Mouse (Mus musculus) c-Kit-positive CD71-positive TER-119-negative erythroid progenitor cells, embryonic 14.5 days (primary cell): Measurements from ENCODE around the gene Scn5a.

Source experiments
- DNase-seq: peaks from one replicate; pipeline ENCODE4 v3.0.0-alpha.2; 2013; ENCODE audit warnings: low read depth

Gene Scn5a

DNA sequence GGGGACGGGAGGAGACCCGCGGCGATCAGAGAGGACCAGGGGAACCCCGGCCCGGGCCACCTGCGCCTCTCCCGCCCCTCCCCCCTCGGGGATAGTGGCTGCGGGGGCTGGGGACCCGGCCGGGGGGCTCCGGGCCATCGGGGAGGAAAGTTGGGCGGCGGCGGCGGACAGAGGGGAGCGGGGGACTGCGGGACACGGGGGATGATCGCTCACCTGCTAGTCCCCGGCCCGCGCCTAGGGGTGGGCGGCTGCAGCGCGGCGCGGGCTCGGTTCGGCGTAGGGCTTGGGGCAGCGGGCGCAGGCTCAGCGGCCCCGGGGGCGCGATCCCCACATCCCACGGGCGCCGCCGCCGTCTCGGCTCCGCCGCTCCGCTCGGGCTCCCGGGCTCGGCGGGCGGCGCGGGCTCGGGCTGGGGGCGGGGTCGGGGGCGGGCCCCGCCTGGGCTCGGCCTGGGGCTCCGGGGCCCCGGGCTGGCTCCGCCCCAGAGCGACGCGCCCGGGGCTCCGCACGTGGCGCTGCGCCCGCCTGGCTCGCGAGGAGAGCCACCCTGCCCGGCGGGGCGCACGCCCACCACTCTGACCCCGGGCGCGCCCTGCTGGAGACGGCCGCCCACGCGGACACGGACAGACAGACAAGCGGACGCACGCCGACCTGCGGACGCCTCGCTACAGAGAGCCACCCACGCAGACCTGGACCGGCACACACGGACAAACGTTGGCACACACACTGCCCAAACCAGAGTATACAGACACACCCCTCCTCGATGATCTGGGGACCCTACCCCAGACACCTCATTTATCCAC is at the start of gene Scn5a:
TSS of gene Scn5a (minus strand) at position 381 of the 803 bp plus-strand sequence.
- no peak for DNase-seq

DNA sequence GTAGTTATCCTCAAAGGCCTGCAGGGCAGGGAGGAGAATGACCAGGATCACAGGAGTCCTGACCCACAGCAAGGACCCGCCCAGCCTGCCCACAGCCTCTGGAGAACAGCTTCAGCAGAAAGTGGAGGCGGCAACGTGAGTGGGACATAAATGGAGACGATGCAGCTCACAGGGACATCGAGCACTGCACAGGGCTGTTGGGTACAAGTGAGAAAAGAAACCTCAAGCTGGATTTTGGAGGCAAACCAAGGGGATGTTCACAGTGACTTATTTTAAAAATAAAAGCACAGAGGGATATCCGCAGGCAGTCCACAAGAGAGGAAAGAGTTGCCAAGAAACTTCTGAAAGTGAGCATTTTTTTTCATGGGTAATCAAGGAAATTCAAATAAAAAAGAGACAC is 48.4 kb upstream of the Scn5a start:
- no peak for DNase-seq

DNA sequence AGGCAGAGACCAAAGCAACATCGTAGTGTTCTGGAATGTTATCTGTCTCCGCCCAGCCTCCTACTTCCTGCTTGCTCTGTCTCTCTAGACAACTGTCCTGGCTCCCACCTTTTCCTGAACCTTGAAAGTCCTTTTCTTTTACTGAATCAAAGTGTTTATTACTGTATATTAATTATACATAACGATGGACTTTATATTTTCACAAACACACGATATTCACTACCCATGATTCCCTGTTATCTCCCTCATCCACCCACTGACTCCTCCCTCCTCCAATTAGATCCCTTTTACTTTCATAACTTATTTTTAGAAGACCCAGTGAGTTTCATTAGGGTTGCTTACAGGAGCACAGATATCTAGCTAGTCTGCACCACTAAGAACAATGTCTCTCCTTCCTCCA is 45.3 kb upstream of the Scn5a start:
- DNase-seq, result no peak

DNA sequence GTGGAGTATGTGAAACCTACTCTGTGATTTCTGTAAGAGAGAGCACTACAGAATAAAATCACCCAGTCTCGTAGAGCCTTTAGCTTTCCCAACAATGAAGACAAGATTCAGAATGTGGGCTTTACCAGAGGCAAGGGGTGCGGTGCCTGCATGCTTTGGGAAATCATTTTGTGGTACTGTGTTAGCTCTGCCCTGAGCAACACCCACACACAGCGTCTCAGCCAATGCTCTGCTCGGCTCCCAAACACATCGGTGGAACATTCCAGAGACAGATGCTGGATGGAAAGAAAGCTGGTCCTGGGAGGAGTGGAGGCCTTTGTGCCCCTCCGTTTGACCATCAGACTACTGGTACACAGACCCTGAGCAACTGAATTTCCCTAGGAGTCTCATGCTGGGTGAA is 36.0 kb upstream of the Scn5a start:
- DNase-seq, result no peak

DNA sequence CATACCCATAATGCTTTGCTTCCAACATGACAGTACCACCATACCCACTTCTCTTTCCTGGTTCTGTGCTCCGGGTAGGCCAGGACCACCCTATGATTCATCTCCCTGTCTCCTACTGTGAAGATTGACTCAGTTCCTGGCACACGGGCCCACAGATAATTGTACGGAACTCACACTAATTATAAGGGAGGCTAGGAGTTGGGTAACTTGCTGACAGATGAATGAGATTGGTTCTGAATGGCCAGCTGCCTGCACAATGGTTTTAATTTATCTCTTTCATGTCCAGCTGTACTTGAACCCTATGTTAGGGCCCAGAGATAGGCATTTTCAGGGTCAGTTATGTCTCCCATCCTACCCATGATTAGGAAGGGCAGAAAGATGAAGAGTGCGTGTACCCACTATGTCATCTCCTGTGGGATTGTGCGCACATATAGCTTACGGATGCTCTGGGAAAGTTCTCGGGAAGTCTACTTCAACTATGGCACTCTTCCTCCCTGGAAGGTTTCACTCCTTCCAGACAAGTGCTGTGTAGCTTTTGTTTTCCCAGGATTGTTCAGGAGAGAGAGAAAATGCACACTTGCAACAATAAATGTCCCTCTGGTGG is 31.8 kb upstream of the Scn5a start:
- no peak for DNase-seq

DNA sequence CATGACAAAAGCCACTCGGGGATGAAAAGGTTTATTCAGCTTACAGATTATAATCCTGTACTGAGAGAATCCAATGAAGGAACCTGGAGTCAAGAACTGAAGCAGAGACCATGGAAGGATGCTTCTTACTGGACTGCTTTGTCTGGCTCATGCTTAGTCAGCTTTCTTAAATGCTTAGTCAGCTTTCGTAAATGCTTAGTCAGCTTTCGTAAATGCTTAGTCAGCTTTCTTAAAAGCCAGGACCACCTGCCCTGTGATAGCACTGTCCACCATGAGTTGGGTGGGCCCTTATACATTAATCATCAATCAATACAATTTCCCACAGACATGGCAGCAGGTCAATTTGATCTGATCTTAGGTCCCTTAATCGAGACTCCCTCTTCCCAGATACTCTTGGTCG is 28.1 kb upstream of the Scn5a start:
- DNase-seq, result no peak

DNA sequence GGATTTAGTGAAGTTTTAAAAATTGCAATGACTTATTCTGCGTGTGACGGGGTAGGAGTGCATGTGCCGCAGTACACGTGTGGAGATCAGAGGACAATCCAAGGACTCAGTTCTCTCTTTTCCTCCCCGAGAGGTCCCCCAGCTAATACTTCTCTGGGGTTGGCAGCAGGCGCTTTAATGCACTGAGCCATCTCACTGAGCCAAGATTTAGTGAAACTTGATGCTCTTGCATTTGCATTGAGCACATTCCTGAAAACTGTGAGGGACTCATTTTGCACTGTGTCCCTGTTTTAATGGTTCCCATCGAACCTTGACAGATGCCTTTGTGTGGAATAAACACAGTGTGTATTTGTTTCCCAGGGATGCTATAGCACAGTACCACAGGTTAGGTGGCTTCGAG is 25.8 kb upstream of the Scn5a start:
- no peak for DNase-seq

DNA sequence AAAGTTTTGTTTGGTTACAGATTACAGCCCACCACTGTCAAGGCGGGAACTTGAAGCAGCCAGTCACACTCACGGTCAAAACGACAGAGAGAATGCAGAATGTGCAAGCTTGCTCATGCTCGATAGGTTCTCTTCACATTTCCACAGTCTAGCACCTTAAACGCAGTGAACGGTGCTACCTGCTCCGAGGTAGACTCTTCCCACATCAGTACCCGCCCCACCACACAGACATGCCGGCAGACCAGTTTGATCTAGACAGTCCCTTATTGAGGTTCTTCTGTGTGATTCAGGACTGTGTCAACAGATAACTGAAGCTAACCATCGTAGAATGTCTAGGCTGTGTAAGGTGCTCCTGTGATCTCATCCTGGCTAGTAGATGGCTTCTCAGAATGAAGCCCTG is 19.7 kb upstream of the Scn5a start:
- no peak for DNase-seq

DNA sequence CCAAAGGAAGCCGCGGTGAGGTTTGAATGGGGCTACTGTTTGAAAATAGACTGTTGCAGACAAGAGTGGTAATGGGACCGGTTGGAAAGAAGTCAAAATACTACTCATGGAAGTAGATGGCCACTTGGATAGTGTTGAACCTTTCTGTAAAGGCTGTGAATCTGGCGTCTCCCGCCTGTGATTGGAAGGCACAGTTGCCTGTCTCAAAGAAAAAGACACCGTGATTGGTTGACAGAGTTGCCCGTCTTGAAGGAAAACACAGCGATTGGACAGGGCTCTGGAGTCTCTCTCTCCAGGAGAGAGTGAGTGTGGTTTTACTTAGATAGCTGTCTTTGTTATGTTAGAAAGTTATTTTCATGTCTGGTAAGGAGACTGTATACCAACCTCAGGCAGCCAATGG is 18.5 kb upstream of the Scn5a start:
- no peak for DNase-seq

DNA sequence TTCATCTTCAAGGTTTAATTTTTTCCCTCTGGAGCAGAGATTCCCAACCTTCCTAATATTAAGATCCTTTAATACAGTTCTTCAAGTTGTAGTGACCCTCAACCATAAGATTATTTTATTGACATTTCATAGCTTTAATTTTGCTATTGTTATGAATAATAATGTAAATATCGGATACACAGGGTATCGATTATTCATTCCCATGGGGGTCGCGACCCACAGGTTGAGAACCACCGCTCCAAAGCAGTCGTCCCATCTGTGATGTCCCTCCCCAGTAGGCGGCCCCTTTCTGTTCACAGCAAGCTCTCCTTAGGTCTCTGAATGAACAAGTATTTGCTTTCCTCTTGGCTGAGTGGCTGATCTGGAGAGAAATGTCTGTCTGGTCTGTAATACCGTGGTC is 10.8 kb upstream of the Scn5a start:
- no peak for DNase-seq

DNA sequence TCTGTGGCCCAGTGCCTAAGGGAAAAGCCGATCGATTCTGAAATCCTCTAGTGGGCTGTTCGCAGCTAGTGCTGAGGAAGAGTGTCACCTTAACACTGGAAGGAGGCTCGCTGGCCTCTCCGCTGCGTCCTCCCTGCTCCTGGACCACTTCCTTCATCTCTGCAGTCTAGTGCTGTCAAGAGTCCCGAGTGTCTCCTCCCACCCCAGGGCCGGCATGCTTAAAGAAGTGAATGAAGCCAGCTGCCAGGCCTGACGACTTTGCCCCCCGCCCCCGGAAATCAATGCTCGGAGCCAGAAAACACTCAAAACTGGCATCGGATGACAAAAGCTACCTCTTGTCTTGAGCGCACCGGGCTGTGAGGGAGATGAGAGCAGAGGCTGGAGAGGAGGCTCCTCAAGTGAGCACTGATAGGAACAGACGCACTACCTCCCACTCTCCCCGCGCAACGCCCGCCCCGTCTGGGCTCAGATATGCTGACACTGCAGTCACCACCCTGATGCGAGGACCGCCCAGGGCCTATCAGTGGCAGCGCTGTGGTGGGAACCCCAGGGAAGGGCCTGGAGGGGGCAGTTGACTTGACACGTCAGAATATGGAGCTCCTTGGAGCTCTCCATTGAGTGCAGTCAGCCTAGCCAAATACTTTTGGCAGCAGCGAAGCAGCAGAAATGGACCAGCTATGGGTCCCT is 10.1 kb upstream of the Scn5a start:
- DNase-seq, result no peak

DNA sequence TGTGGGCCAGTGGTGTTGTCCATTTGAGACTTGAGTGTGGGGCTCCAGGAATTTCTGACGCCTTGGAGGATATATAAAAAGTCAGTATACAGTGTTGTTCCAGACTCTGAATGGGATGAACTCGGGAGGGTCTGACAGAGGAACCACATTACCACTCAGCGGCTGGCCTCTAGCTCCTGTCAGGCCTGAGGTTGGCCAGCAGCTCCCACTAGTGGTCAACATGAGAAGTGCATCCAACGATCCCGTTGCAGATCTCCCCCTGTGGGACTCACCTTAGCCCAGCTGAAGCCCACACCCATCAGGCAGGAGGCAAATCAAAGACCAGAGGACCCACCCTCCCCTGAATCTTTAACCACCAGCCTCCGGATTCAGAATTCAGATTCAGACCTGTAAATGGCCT is 1.9 kb upstream of the Scn5a start:
- peak; percentile 22 for DNase-seq

DNA sequence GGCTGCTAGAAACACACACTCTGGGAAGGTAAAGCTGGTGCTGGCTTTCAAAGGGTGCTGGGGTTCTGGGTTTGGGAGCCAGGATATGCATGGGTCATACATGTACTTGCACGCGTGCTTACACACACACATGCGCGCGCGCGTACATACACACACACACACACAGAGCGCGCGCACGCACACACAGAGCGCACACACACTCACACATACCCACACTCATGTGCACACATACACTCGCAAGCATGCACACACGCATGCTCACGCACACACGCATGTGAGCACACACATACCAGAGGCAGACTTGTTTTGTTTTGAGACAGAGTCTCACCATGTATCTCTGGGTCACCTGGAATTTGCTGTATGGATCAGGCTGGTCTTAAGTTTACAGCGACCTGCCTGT is 1.4 kb upstream of the Scn5a start:
- DNase-seq, result no peak

DNA sequence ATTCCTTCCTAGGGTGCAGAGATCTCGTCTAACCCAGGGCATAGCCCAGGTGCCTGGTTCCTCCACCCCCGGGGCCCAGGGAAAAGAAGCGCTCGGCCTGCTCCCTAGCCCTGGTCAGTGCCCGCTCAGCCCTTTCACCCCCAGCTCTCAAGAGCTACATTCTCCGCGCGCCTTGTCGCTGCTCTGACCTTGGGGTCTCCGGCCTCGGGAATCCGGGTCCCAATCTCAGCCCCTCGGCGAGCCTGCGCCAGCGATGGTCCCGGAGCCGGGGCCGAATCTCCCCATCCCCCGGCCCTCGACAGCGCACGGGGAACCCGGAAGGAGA is 543 bp downstream of the Scn5a start:
- no peak for DNase-seq

DNA sequence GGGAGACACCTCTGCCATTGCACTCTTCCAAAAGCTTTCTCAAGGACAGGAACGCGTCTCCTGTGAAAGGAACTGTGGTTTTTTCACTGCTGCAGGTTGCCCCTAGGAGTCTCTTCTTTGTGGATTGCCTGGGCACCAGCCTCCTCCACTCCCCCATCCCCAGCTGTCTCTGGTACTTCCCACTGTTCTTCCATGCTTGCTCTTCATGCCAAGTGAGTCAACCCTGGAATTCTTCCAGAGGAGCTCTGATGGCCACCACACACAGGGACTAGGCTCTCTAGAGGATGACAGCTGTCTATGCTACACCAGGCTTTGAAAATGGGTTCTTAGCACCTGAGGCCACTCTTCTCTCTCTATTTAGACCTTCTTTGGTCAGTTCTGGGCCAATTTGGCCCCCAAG is 1.8 kb downstream of the Scn5a start:
- no peak for DNase-seq

DNA sequence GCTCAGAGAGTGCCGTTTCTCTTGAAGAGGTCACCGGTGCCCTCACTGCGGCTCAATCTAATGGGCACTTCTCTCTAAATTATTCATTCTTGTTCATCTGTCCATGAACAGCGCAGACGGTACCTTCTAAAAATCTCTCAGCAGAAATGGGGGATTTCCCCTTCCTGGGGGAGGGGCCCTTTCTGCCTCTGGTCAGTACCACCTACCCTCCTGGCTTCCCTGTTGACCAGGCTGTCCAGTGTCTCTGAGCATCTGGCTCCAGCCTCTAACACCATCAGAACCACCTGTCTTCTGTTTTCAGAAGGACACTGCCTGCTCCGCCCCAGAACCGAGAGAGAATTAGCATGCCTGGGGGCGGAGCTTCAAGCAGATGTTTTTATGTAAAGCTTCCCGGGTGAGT is 3.1 kb downstream of the Scn5a start:
- DNase-seq, result no peak

DNA sequence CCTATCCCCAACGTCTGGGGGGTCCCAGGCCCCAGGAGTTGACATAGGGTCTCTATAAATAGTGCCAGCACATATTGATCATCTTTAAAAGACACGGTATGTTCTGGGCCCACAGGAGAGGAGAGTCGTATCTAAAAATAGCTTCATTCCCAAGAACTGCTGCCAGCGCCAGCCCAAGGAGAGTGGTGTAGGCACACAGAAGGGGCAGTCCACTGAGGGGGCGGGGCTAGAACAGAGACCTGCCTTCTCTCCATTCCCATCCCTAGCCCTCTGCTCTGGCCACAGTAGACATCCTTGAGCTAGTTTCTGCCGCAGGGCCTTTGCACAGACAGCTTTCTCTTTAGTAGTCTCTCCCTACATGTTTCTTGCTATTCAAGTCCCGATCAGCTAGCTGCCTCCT is 4.5 kb downstream of the Scn5a start:
- no peak for DNase-seq

DNA sequence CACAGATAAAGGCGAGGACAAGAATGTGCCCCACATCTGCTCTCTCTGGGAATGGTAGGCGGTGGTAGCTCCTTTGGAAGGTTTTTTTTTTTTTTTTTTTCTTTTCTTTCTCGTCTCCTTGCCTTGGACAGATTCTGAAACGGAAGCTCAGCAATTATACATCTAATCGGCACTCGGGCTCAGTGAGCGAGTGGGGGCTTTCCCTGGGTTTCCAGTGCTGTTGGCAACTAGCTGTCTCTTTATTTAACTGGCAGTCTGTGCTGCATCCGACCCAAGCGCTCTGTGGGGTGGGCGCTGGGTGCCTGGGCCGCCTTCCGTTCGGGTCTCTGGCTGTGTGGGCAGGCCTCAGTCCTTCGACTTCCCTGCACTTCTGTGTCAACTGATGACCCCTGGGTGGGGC is 5.8 kb downstream of the Scn5a start:
- no peak for DNase-seq

DNA sequence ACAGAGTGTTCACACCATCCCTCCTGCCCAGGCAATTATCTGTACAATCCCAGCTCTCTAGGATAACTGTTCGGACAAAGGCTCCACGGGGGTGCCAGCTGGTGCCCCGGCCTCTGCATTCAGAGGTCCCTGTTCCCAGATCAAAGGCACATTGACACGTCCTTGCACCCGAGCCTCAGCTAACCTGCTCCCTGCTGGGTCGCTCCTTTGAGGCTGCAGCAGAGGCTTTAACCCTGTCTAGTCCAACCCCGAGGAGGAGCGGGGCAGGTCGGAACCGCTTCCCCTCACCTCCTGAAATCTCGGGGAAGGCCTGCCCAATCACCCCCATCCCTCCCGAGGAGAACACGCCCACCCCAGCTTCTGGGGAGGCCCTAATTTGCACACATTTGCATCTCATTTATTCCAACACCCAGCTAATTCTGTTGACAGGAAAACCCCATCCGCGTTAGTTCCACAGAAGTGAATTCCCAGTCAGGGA is 7.4 kb downstream of the Scn5a start:
- DNase-seq, result no peak

DNA sequence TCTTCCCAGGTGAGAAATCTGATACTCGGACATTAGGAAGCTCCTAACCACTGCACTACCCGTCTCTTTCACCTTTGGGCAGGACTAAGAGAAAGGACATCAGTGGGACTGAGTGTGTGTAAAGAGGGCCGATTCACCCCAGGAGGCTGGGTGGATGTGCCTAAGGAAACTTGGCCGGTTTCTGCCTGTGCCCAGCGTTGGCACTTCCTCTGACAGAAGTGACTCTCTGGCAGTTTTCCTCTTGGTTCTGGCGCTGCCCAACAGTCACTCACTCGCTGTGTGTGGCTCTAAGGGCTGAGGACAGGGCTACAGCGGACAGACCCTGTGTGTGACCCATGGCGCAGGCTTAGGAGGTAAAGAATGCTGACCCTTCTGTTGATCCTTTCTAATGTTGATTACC is 8.2 kb downstream of the Scn5a start:
- DNase-seq, result no peak

DNA sequence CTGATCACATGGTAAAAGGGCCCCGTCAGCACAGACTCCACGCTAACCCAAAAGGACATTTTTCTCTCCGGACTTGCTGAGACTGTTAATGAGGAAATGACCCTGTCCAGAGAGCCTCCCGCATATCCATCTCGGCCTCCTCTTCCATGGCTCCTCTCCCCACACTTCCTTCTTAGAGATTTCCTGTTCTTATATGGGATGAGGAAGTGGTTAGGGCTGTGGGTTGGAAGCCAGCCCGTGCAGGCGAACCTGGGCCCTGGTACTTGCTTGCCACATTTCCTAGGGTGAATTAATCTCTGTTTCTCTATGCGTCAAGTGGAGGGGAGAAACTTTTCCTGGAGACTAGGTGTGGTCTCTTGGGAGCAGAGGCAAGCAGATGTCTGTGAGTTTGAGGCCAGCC is 10.1 kb downstream of the Scn5a start:
- no peak for DNase-seq

DNA sequence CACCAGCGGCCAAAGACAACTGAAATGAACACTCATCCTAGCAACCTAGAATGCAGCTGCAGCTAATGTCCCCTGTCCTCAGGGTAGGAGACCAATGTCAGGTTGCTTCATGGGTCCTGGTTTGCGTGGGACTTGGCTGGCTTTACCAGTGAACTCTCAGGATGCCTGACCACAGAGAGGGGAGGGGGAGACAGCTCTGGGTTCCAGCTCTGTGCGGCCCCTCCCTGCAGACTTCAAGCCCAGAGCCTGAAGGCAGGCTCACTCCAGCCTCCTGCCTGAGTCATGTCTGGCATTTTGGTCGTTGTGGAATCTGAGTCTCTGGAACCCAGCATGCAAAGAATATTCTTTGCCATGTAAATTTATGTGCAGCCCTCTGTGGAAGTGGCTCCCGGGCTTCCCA is 11.0 kb downstream of the Scn5a start:
- no peak for DNase-seq

DNA sequence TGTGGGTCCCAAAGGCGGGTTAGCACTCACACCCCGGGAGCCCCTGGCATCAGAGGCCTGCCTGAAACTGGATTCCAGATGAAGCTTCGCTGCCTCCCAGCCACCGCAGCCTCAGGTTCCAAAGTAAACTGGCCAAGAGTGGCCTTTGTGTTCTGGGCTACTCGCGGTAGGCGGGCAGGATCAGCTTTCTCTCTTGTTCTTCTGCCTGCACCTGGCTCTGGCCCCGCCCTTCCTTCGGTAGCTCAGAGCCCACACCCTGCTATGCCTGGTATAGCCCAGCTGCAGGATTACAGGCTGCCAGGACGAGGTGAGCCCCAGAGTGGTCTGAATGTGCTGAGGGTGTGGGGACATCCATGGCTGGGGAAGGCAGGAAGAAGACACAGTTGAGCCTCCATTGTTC is 12.6 kb downstream of the Scn5a start:
- DNase-seq, result no peak

DNA sequence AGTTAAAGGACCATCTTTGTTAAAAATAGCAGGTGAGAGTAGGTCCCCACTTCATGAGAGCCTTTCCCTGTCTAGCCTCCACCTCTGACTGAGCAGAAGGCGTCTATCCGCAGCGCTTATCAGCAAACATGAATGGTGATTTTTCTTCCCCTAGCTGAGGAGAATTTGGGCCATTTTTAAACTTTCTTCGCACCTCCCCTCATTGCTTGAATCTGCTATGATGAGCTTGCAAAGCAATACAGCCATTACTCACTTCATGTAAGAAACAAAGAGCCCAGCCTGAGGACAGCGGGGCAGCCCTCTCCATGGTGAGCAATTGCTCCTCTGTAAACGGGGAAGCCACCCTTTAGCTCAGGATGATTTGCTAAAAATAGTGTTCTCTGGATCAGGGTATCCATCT is 14.0 kb downstream of the Scn5a start:
- DNase-seq, result no peak
